Mouse (Mus musculus) heart, embryonic 10.5 days (tissue): ENCODE data around the gene Gm21915. TPM values are rescaled to one million over a fixed set of nuclear protein-coding genes. Genes with fewer than 3 reads are reported as not detected.
A peak's percentile ranks its signal among the peaks of the same experiment; 100 is the strongest.

Source experiments
- DNase-seq: peaks from one replicate; pipeline ENCODE4 v3.0.0-alpha.2; 2017; ENCODE audit warnings: low spot score
- H3K27ac ChIP-seq: fragments of 300-500 bp; sonication (generic); 2 replicates; pipeline ENCODE4 v1.5.1; 2016; ENCODE audit warnings: mild to moderate bottlenecking
- H3K27me3 ChIP-seq: fragments of 300-500 bp; sonication (generic); 2 replicates; pipeline ENCODE4 v1.6.1; 2016; ENCODE audit warnings: mild to moderate bottlenecking; ENCODE audit not compliant: poor library complexity, insufficient read depth, severe bottlenecking
- H3K36me3 ChIP-seq: fragments of 300-500 bp; sonication (generic); 2 replicates; pipeline ENCODE4 v1.6.1; 2016; ENCODE audit warnings: mild to moderate bottlenecking, moderate library complexity
- H3K4me1 ChIP-seq: fragments of 300-500 bp; sonication (generic); 2 replicates; pipeline ENCODE4 v1.6.1; 2016; ENCODE audit warnings: mild to moderate bottlenecking
- H3K4me3 ChIP-seq: fragments of 300-500 bp; sonication (generic); 2 replicates; pipeline ENCODE4 v1.5.1; 2016; ENCODE audit warnings: mild to moderate bottlenecking, moderate library complexity
- H3K9me3 ChIP-seq: fragments of 300-500 bp; sonication (generic); 2 replicates; pipeline ENCODE4 v1.6.1; 2016; ENCODE audit warnings: mild to moderate bottlenecking, moderate library complexity
- WGBS: fragments of 180-500 bp; shearing (Covaris S2); methylation state at CpG from one replicate; pipeline ENCODE4 v1.1.7; 2016; 5-methylcytosine and 5-hydroxymethylcytosine counted together
- polyA plus RNA-seq: library from polyadenylated mRNA; unstranded; fragments of >200 nt; fragmentation: Nextera tagmentation; extraction: Ambion mirVana; gene quantifications from 2 replicates; pipeline ENCODE4 v1.2.1, GENCODE M21; 2016

Gm21915 gene
- not detected in 2 replicates for polyA plus RNA-seq

DNA sequence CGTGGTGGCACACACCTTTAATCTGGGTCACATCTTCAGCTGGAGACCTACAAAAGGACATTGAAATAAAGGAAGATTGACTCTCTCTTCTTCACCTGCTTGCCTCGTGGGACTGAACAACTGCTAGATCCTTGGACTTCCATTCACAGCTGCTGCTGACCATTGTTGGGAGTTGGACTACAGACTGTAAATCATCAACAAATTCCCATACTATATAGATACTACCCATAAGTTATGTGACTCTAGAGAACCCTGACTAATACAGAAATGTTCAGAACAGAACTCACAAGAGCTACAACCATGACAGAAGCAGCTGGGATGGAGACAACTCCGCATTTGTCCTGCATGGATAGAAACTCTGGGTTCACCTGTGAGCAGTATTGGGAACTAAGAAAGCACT lies at the start of gene Gm21915:
Gene Gm21915 (plus strand): TSS at position 301 of the 400 bp plus-strand sequence.
- no peak within 1 kb of the TSS for H3K4me3 ChIP-seq
- 0 out of 2 replicates have a peak, but pooled peaks cover 4% of the 10 kb centered on the region for H3K27me3 ChIP-seq
- peaks cover 7% of the 10 kb centered on the region for H3K4me1 ChIP-seq
- no peaks in the 10 kb centered on the region for H3K9me3 ChIP-seq
- no peak for DNase-seq
- no peak within 1 kb of the TSS for H3K27ac ChIP-seq
- 78% methylated on average over 3 of the region's 3 CpGs for WGBS
- no peaks in the 10 kb centered on the region for H3K36me3 ChIP-seq

DNA sequence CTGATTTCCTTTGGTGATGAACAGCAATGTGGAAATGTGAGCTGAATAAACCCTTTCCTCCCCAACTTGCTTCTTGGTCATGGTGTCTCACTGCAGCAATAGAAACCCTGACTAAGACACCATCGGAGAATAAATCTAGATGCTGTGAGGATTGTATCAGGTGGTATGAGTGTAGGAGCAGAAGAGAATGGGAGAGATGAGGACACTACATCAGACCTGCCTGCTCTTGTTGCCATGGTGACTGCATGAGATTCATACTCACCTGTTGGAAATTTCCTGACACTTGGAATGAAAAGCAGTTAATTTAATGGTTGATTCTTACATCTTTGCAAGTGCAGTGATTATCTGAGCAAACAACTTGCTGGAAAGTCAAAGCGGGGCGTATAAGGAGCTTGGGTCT lies 48.1 kb upstream of the Gm21915 start:
- 97% methylated on average over 3 of the region's 3 CpGs for WGBS
- Histone ChIP-seq H3K4me3 (no peak overlapping the region), H3K36me3 (no peaks in the 10 kb centered on the region), H3K27me3 (peaks cover 29% of the 10 kb centered on the region; the same call in 1 of the 2 replicates), H3K4me1 (peaks cover 6% of the 10 kb centered on the region), H3K27ac (no peak overlapping the region), H3K9me3 (no peaks in the 10 kb centered on the region)
- no peak for DNase-seq

- no peak for DNase-seq
- H3K4me3 ChIP-seq = no peak overlapping the region
- WGBS = 86% methylated on average over 4 of the region's 4 CpGs
- no peaks in the 10 kb centered on the region for H3K9me3 ChIP-seq
- peaks cover under 1% of the 10 kb centered on the region; the same call in 1 of the 2 replicates for H3K4me1 ChIP-seq
- peaks cover 29% of the 10 kb centered on the region; the same call in 1 of the 2 replicates for H3K27me3 ChIP-seq
- H3K36me3 ChIP-seq = no peaks in the 10 kb centered on the region
- H3K27ac ChIP-seq = no peak overlapping the region
These were observed 47.6 kb upstream of the Gm21915 start for GRCm38 (mm10) chr9:40622793-40623192.

DNA sequence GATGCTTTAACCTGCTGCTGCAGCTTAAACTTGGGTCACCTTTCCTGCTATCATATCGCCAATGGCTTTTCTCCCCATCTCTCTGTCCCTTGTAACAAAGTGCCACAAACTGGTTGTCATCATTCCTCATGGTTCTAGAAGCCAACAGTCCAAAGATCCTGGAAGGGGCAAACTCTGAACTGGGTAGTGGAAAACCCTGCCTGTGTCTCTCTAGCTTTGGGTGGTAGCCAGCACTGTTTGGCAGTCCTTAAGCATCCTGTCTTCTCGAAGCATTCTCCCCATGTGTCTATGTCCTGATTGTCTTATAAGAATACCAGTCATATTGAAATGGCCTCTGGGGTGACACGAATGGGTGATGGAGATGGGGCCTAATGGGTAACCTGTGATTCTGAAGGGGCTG lies 45.1 kb upstream of the Gm21915 start:
- H3K27ac ChIP-seq = no peak overlapping the region
- H3K4me3 ChIP-seq = no peak overlapping the region
- no peak for DNase-seq
- H3K36me3 ChIP-seq = no peaks in the 10 kb centered on the region
- no peaks in the 10 kb centered on the region for H3K9me3 ChIP-seq
- peaks cover 21% of the 10 kb centered on the region; the same call in 1 of the 2 replicates for H3K27me3 ChIP-seq
- WGBS = 80% methylated on average over 3 of the region's 3 CpGs
- no peaks in the 10 kb centered on the region for H3K4me1 ChIP-seq

DNA sequence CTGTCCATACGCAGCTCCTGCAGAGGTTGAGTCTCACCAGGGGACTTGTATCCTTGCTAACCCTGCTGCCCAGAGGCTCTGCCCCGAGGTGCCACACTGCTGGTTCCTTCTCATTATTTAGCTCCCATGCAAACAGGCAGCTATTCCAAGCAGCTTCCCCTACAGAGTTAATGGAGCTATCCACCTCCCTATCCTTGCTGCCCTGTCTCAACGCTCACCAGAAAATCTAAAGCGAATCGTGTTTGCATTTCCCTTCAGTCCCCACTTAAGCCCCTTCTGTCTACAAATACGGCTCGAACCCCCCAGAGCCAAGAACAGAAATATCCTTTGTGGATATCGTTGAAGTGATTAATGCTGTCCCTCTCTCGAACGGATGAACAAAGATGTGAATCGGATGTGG lies 43.8 kb upstream of the Gm21915 start:
- Histone ChIP-seq H3K27ac (no peak overlapping the region), H3K4me1 (peaks cover 6% of the 10 kb centered on the region), H3K36me3 (no peaks in the 10 kb centered on the region), H3K9me3 (no peaks in the 10 kb centered on the region), H3K4me3 (no peak overlapping the region), H3K27me3 (peaks cover 21% of the 10 kb centered on the region; the same call in 1 of the 2 replicates)
- WGBS = 53% methylated on average over 11 of the region's 11 CpGs
- DNase-seq = no peak

- H3K9me3 ChIP-seq = no peaks in the 10 kb centered on the region
- peaks cover 15% of the 10 kb centered on the region; the same call in 1 of the 2 replicates for H3K27me3 ChIP-seq
- H3K4me3 ChIP-seq = no peak overlapping the region
- H3K36me3 ChIP-seq = no peaks in the 10 kb centered on the region
- peaks cover 6% of the 10 kb centered on the region for H3K4me1 ChIP-seq
- WGBS = 49% methylated on average over 9 of the region's 9 CpGs
- no peak overlapping the region for H3K27ac ChIP-seq
- DNase-seq = no peak
These were observed 43.2 kb upstream of the Gm21915 start for GRCm38 (mm10) chr9:40627146-40627713.

DNA sequence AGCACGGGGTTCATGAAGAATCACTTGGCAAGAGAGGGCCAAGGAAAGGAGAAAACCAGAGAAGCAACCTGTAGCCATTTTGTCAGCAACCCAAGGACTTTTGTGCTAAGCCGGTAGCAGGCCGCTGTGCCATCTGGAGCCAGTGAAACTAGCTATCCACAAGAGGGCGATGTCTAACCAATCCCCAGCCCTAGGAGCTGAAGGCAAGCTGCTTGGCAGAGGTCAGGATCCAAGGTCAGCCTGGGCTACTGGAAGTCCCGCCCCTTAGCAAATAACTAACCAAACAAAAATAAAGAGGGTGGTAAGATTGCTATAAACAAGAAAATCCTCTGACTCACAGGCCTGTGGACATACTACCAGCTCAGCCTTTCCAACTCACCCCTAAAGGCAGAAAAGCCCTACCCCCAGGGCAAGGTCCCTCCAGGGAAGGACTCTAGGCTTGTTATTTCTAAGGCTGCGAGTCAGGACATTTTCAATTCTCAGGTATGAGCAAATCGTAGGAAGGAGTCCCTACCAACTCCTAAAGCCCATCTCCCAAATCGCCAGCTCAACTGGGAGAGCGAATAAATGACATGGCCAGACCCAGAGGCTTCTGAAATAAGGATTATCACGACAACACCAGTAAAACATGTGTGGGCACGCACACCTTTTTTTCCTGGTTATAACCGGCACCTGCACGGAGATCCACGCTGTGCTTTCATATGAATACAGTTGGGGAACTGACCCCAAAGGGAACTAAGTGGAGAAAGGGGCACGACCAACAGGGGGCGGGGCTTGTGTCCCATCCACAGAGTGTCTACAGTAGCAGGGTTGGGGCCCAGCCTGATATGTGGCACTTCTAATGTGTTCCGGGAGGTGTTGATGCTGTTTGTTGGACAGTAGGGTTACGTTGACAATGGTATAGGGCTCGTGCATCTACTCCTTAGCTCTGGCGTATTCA lies 42.0 kb upstream of the Gm21915 start:
- Histone ChIP-seq H3K4me3 (no peak overlapping the region), H3K4me1 (peaks cover 6% of the 10 kb centered on the region), H3K36me3 (no peaks in the 10 kb centered on the region), H3K27ac (peak overlapping the region; percentile 76), H3K9me3 (no peaks in the 10 kb centered on the region), H3K27me3 (peaks cover 15% of the 10 kb centered on the region; the same call in 1 of the 2 replicates)
- 61% methylated on average over 20 of the region's 20 CpGs for WGBS
- no peak for DNase-seq

DNA sequence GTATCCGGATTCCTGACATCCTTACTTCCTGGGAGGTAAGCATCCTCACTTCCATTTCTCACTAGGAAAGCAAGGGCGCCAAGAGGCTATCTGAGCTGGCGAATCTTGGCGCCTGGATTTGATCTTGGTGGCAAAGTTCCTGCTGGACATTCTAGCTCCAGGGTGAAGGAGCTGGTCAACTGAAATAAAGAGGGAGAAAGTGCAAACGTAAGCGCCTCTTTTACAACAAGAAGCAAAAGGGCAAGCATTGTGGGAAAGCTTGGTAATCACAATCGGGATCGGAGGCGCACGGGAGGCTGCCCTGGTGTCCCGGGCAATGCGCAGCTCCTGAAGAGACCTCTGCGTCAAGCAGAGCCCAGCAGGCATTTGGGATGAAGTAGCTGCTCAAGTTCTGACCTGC lies 41.0 kb upstream of the Gm21915 start:
- H3K4me1 ChIP-seq = peaks cover 6% of the 10 kb centered on the region
- H3K4me3 ChIP-seq = no peak overlapping the region
- no peaks in the 10 kb centered on the region for H3K9me3 ChIP-seq
- DNase-seq = no peak
- WGBS = 42% methylated on average over 13 of the region's 13 CpGs
- no peak overlapping the region for H3K27ac ChIP-seq
- no peaks in the 10 kb centered on the region for H3K36me3 ChIP-seq
- peaks cover 15% of the 10 kb centered on the region; the same call in 1 of the 2 replicates for H3K27me3 ChIP-seq

DNA sequence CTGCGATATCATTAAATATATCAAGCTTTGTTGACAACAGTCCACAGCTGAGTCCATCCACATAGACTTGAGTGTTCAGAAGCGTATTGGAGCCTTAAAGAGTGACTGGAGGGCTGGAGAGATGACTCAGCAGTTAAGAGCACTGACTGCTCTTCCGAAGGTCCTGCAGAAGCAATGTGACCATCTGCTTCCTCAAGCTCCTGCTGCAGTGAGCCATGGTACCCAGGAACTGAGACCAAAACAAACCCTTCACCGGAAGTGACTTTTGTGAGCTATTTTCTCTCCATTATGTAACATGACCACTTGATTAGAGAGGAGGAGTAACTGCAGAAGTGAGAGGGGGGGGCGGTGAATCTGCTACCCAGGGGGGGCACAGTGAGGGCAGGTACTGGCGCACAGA lies 39.3 kb upstream of the Gm21915 start:
- DNase-seq = no peak
- H3K36me3 ChIP-seq = no peaks in the 10 kb centered on the region
- 0 out of 2 replicates have a peak, but pooled peaks cover 4% of the 10 kb centered on the region for H3K27me3 ChIP-seq
- no peak overlapping the region for H3K27ac ChIP-seq
- WGBS = 50% methylated on average over 6 of the region's 6 CpGs
- H3K4me1 ChIP-seq = peaks cover 6% of the 10 kb centered on the region
- no peak overlapping the region for H3K4me3 ChIP-seq
- H3K9me3 ChIP-seq = no peaks in the 10 kb centered on the region

DNA sequence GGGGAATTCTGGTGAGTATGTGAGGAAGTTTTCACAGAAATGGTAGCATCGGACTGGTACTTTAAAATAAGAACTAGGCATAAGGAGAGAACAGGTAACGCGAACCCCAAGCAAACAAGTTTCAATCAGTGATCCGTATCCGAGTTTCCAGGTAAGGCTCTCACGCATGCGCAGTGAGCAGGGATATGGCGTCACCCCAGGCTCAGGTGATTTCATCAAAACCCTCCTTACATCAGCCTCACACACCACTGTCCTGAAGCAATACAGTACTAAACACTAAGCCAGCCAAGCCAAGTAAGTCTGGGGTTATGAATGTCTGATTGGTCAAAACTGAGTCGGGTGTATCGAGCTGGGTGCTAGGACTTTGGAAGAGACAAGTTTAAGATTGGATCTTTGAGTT lies 38.9 kb upstream of the Gm21915 start:
- Histone ChIP-seq H3K9me3 (no peaks in the 10 kb centered on the region), H3K27me3 (0 out of 2 replicates have a peak, but pooled peaks cover 2% of the 10 kb centered on the region), H3K4me3 (no peak overlapping the region), H3K27ac (no peak overlapping the region), H3K36me3 (no peaks in the 10 kb centered on the region), H3K4me1 (peaks cover 6% of the 10 kb centered on the region)
- no peak for DNase-seq
- WGBS = 81% methylated on average over 10 of the region's 10 CpGs

DNA sequence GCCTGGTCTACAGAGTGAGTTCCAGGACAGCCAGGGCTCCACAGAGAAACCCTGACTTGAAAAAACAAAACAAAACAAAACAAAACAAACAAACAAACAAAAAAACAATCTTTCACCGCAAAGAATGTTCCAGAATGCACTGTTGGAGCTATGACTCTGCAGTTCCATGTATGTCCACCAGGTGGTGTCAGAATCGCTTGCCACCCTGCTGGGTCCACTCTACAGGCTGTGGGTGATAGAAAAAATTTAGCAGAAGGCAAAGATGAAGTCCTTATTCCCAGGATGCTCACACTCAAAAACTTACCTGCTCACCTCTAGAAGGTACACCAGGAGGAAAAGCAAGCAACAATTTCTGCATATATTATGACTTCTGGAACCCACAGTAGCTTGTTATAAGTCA lies 34.4 kb upstream of the Gm21915 start:
- Histone ChIP-seq H3K9me3 (no peaks in the 10 kb centered on the region), H3K27me3 (no peaks in the 10 kb centered on the region), H3K4me3 (no peak overlapping the region), H3K4me1 (peaks cover 13% of the 10 kb centered on the region), H3K27ac (no peak overlapping the region), H3K36me3 (no peaks in the 10 kb centered on the region)
- DNase-seq = no peak
- 17% methylated on average over 2 of the region's 2 CpGs for WGBS

- H3K4me3 ChIP-seq = peak overlapping the region; percentile 68
- H3K4me1 ChIP-seq = peaks cover 11% of the 10 kb centered on the region
- no peaks in the 10 kb centered on the region for H3K36me3 ChIP-seq
- 34% methylated on average over 8 of the region's 8 CpGs for WGBS
- H3K27me3 ChIP-seq = no peaks in the 10 kb centered on the region
- H3K9me3 ChIP-seq = no peaks in the 10 kb centered on the region
- no peak for DNase-seq
- H3K27ac ChIP-seq = peak overlapping the region; percentile 81; the same call in 1 of the 2 replicates
These were observed 32.6 kb upstream of the Gm21915 start for GRCm38 (mm10) chr9:40637705-40638393.
